Mouse (Mus musculus) CH12.LX (cell line): ENCODE measurements at regions not wholly inside any gene's neighbourhood (a gene's known extent, or its start where the extent isn't known, plus 50 kb on each side); places are given as distances from the start of the nearest gene placed in this dataset.

Experiments
- CTCF ChIP-seq, 2 experiments: IDR thresholded peaks in 1 of 2; conservative IDR thresholded peaks in 1 of 2; 2 replicates each; pipeline ENCODE4 v1.5.1; 2011 to 2012; ENCODE audit warnings: low read depth in 2 of 2, low read length in 2 of 2, improper control_type of control experiment in 1 of 2, inconsistent platforms in 1 of 2, mild to moderate bottlenecking in 1 of 2, moderate library complexity in 1 of 2
- E2F4 ChIP-seq: IDR thresholded peaks from 2 replicates; pipeline ENCODE4 v1.6.1; 2011; ENCODE audit warnings: low read depth, low read length, improper control_type of control experiment; ENCODE audit not compliant: insufficient replicate concordance
- ELF1 ChIP-seq: IDR thresholded peaks from 2 replicates; pipeline ENCODE4 v1.6.1; 2014; ENCODE audit warnings: low read depth, mild to moderate bottlenecking, inconsistent platforms, low read length, improper control_type of control experiment
- EP300 ChIP-seq: IDR thresholded peaks from 2 replicates; pipeline ENCODE4 v1.6.1; 2011; ENCODE audit warnings: low read length, improper control_type of control experiment
- KAT2A ChIP-seq: IDR thresholded peaks from 2 replicates; pipeline ENCODE4 v1.6.1; 2012; ENCODE audit warnings: low read length, improper control_type of control experiment, inconsistent platforms; ENCODE audit not compliant: insufficient replicate concordance
- MAFK ChIP-seq: IDR thresholded peaks from 2 replicates; pipeline ENCODE4 v1.6.1; 2011; ENCODE audit warnings: low read length, improper control_type of control experiment; ENCODE audit not compliant: insufficient replicate concordance
- MXI1 ChIP-seq: IDR thresholded peaks from 2 replicates; pipeline ENCODE4 v1.6.1; 2011; ENCODE audit warnings: mild to moderate bottlenecking, low read depth, low read length, improper control_type of control experiment
- NELFE ChIP-seq: IDR thresholded peaks from 2 replicates; pipeline ENCODE4 v1.6.1; 2011; ENCODE audit warnings: low read depth, low read length, improper control_type of control experiment
- POLR2A ChIP-seq: IDR thresholded peaks from 2 replicates; pipeline ENCODE4 v1.6.1; 2011; ENCODE audit warnings: low read depth, mild to moderate bottlenecking, improper control_type of control experiment, low read length
- POLR2AphosphoS2 ChIP-seq: IDR thresholded peaks from 2 replicates; pipeline ENCODE4 v1.6.1; 2011; ENCODE audit warnings: low read depth, low read length, improper control_type of control experiment
- RCOR1 ChIP-seq: conservative IDR thresholded peaks from 2 replicates; pipeline ENCODE4 v1.6.1; 2012; ENCODE audit warnings: low read depth, mild to moderate bottlenecking, inconsistent platforms, low read length, improper control_type of control experiment
- UBTF ChIP-seq: IDR thresholded peaks from 2 replicates; pipeline ENCODE4 v1.6.1; 2012; ENCODE audit warnings: low read depth, mild to moderate bottlenecking, inconsistent platforms, low read length, improper control_type of control experiment, moderate library complexity
- ZKSCAN1 ChIP-seq: IDR thresholded peaks from 2 replicates; pipeline ENCODE4 v1.6.1; 2012; ENCODE audit warnings: low read depth, inconsistent platforms, low read length, improper control_type of control experiment, borderline replicate concordance

- TF ChIP-seq RCOR1 (no peak), MXI1 (no peak), CTCF (conservative IDR thresholded peaks at IDR 0.05 in 1 of 2, IDR thresholded peaks at IDR 0.05 in 1 of 2; ENCODE audit: low read depth in 2 of 2, low read length in 2 of 2) (no peak), POLR2AphosphoS2 (no peak), ZKSCAN1 (no peak), UBTF (no peak), NELFE (no peak), POLR2A (no peak), E2F4 (no peak), ELF1 (no peak), KAT2A (no peak), MAFK (no peak), EP300 (no peak)
Observed at GRCm38 (mm10) chr12:77105887-77106600, 131.9 kb upstream of the Fut8 start.
